8 mouse cellular contexts compared by ENCODE assay signal in the genomic region with DNA sequence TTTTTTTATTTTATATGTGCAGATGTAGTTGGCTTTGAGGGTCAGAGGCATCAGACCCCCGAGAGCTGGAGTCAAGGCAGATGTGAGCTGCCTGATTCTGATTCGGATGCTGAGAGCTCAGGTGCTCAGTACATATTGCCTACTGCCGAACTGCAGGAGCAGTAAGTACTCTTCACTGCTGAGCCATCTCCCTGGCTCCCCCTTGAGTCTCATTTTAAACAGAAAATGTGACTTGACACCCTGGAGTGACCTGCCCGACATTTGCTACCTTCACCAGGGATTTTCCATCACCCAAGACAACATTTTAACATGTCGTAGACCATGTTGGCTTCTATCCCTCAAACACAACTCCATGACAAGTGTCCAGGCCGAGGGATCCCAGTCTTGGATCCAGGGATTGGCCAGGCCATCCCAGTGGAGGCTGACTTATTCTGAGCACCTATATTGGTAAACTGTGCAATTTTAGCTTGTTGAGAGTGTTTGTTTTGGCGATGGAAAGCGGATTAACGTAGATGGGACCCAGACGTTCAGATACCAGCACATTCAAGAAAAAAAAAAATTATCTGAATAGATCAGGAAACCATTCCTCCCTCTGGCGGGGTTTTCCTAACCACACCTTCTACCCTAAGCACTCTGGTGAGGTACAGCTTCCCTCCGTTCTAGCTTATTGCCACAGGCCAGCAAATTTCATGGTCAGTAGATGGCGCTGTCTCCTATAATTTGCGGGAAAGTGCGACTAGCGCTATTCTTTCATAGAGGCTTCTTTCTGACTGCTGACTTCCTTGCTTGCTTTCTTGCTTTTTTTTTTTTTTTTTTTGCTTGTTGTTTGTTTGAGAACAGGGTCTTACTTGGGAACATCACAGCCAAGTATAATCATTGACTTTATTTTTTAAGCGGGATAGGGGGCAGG. TPM values are rescaled to one million over a fixed set of nuclear protein-coding genes. Genes with fewer than 3 reads are reported as not detected.
A peak's percentile ranks its signal among the peaks of the same experiment; 100 is the strongest.
DNase-seq lines count a peak whose midpoint lies in the region; ATAC-seq and TF ChIP-seq lines count a peak whose summit lies in the region.

No protein-coding gene starts in this region.

- H3K4me3 ChIP-seq in forebrain, postnatal 0 days (ENCODE audit: low read depth, low read length) = no peak overlapping the region
- no peak overlapping the region for H3K4me3 ChIP-seq in hindbrain, embryonic 13.5 days
- no peak overlapping the region for H3K4me3 ChIP-seq in left cerebral cortex, adult 2 months
- no peak overlapping the region for H3K4me3 ChIP-seq in midbrain, embryonic 11.5 days (ENCODE audit: low read depth, low read length)

- TF ChIP-seq CTCF in forebrain, postnatal 0 days (IDR thresholded peaks at IDR 0.05; ENCODE audit: low read depth) = peak; percentile 96
- peak; percentile 86 for TF ChIP-seq CTCF in left cerebral cortex, adult 2 months (IDR thresholded peaks at IDR 0.05)

- no peak overlapping the region for H3K9ac ChIP-seq in forebrain, postnatal 0 days
- 0 out of 2 replicates have a peak overlapping the region, but pooled peaks have one; percentile 19 for H3K9ac ChIP-seq in hindbrain, embryonic 13.5 days
- no peak overlapping the region for H3K9ac ChIP-seq in midbrain, embryonic 11.5 days (ENCODE audit: low read length)

- no peaks in the 10 kb centered on the region for H3K27me3 ChIP-seq in forebrain, postnatal 0 days (ENCODE audit: insufficient read depth, low read length)
- H3K27me3 ChIP-seq in hindbrain, embryonic 13.5 days = peaks cover 4% of the 10 kb centered on the region; the same call in 1 of the 2 replicates
- H3K27me3 ChIP-seq in midbrain, embryonic 11.5 days (ENCODE audit: control insufficient read depth, insufficient read depth, low read length) = no peaks in the 10 kb centered on the region; the same call in 1 of the 2 replicates

- no peaks in the 10 kb centered on the region for H3K4me1 ChIP-seq in forebrain, postnatal 0 days (ENCODE audit: insufficient read depth)
- no peaks in the 10 kb centered on the region for H3K4me1 ChIP-seq in hindbrain, embryonic 13.5 days (replicated peaks)
- H3K4me1 ChIP-seq in midbrain, embryonic 11.5 days (ENCODE audit: control insufficient read depth, insufficient read depth, low read length) = no peaks in the 10 kb centered on the region

- peak; percentile 86 for DNase-seq in R1 (ENCODE audit: low read depth, low spot score)
- peak; percentile 82 for DNase-seq in cerebellum, adult 11 months
- DNase-seq in forebrain, postnatal 0 days = peak; percentile 95
- peak; percentile 81 to 91 for DNase-seq in left cerebral cortex, adult 2 months (ENCODE audit: extremely low spot score in 1 of 2, low spot score in 2 of 2)
- peak; percentile 99 for DNase-seq in midbrain, embryonic 11.5 days (ENCODE audit: low spot score, missing footprints)
- peak; percentile 57 for DNase-seq in spleen, adult 12 weeks (ENCODE audit: low spot score)

- no peak overlapping the region for H3K27ac ChIP-seq in forebrain, postnatal 0 days (ENCODE audit: low read depth, low read length)
- no peak overlapping the region for H3K27ac ChIP-seq in hindbrain, embryonic 13.5 days
- no peak overlapping the region for H3K27ac ChIP-seq in left cerebral cortex, adult 2 months
- no peak overlapping the region for H3K27ac ChIP-seq in midbrain, embryonic 11.5 days (ENCODE audit: low read depth, low read length)

- ATAC-seq in forebrain, postnatal 0 days = peak; percentile 82
- ATAC-seq in hindbrain, embryonic 13.5 days (ENCODE audit: low FRiP score) = no peak
- peak; percentile 61; the same call in 1 of the 2 replicates for ATAC-seq in midbrain, embryonic 11.5 days (ENCODE audit: low FRiP score)
- ATAC-seq in erythroid progenitor cell, adult 5-6 weeks (replicated peaks; ENCODE audit: low FRiP score, poor library complexity, severe bottlenecking) = no peak; the same call in 1 of the 2 replicates

- intact Hi-C loops in left cerebral cortex, adult 2 months (cut with DNase I) = loop anchor here (1.0 to 2.0 kb wide), 3 partner anchors 131 to 294 kb away; no protein-coding TSS in a partner anchor

- 22% methylated on average over 17 of the region's 17 CpGs for WGBS in forebrain, postnatal 0 days
- WGBS in hindbrain, embryonic 13.5 days = 22% methylated on average over 17 of the region's 17 CpGs
- 21% methylated on average over 17 of the region's 17 CpGs for WGBS in midbrain, embryonic 11.5 days

- H3K9me3 ChIP-seq in forebrain, postnatal 0 days (ENCODE audit: low read length) = no peaks in the 10 kb centered on the region
- H3K9me3 ChIP-seq in hindbrain, embryonic 13.5 days = no peaks in the 10 kb centered on the region
- H3K9me3 ChIP-seq in midbrain, embryonic 11.5 days (ENCODE audit: control insufficient read depth, low read length) = no peaks in the 10 kb centered on the region

- H3K36me3 ChIP-seq in forebrain, postnatal 0 days (ENCODE audit: insufficient read depth) = no peaks in the 10 kb centered on the region
- no peaks in the 10 kb centered on the region for H3K36me3 ChIP-seq in hindbrain, embryonic 13.5 days
- H3K36me3 ChIP-seq in midbrain, embryonic 11.5 days (ENCODE audit: control insufficient read depth, insufficient read depth, low read length) = no peaks in the 10 kb centered on the region

- H3K4me2 ChIP-seq in forebrain, postnatal 0 days (ENCODE audit: low read depth) = no peak overlapping the region
- no peak overlapping the region for H3K4me2 ChIP-seq in hindbrain, embryonic 13.5 days
- H3K4me2 ChIP-seq in midbrain, embryonic 11.5 days = no peak overlapping the region

RNA-seq across cellular contexts. Expression of gene Itgb5, which starts 8.9 kb away (rescaled TPM):
- total RNA-seq in forebrain, postnatal 0 days (2014; rRNA removed) = 30.4 and 49.3 TPM in 2 replicates
- 14.9 and 19.7 TPM in 2 replicates for polyA plus RNA-seq in forebrain, postnatal 0 days (2015; fragmentation: Nextera tagmentation; extraction: Ambion mirVana)
- polyA plus RNA-seq in hindbrain, embryonic 13.5 days (2015; fragmentation: Nextera tagmentation; extraction: Ambion mirVana) = 9.7 and 11.0 TPM in 2 replicates
- total RNA-seq in left cerebral cortex, adult 2 months (2021) = 10 to 100 TPM; 36.0 to 36.8 TPM
- 22.0 and 23.2 TPM in 2 replicates for polyA plus RNA-seq in midbrain, embryonic 11.5 days (2014; fragmentation: Nextera tagmentation; extraction: Ambion mirVana)
- total RNA-seq in erythroid progenitor cell, adult 5-6 weeks (2015; ENCODE audit: low replicate concordance) = 6.1 and 13.8 TPM in 2 replicates
- 8.9 and 9.2 TPM in 2 replicates for total RNA-seq in erythroid progenitor cell, adult 5-6 weeks (2017; ENCODE audit: low replicate concordance)

RNA-seq across cellular contexts. Expression of gene Muc13, which starts 26.7 kb away (rescaled TPM):
- total RNA-seq in forebrain, postnatal 0 days (2014; rRNA removed) = not detected in 2 replicates
- polyA plus RNA-seq in forebrain, postnatal 0 days (2015; fragmentation: Nextera tagmentation; extraction: Ambion mirVana) = not detected in 2 replicates
- polyA plus RNA-seq in hindbrain, embryonic 13.5 days (2015; fragmentation: Nextera tagmentation; extraction: Ambion mirVana) = not detected in 2 replicates
- total RNA-seq in left cerebral cortex, adult 2 months (2021) = under 1 TPM; 0.12 to 0.23 TPM
- polyA plus RNA-seq in midbrain, embryonic 11.5 days (2014; fragmentation: Nextera tagmentation; extraction: Ambion mirVana) = 0.10 TPM in 2 replicates
- 1.8 and 6.3 TPM in 2 replicates for total RNA-seq in erythroid progenitor cell, adult 5-6 weeks (2015; ENCODE audit: low replicate concordance)
- total RNA-seq in erythroid progenitor cell, adult 5-6 weeks (2017; ENCODE audit: low replicate concordance) = 0.51 and 1.2 TPM in 2 replicates

Comparison
In these comparisons a context has a peak if more than half of its experiments do, and no peak if none do; other contexts are left out.
1. ATAC-seq: peak in forebrain, postnatal 0 days (single experiment) and midbrain, embryonic 11.5 days (single experiment); none in hindbrain, embryonic 13.5 days (single experiment) and erythroid progenitor cell, adult 5-6 weeks (single experiment).
2. Peak in every context shown above with its lines, with median percentiles within 50 percentile points of each other: DNase-seq.